Mouse (Mus musculus) liver, embryonic 14.5 days (tissue): ENCODE data around the gene Mrpl36. TPM values are rescaled to one million over a fixed set of nuclear protein-coding genes. Genes with fewer than 3 reads are reported as not detected.

ENCODE experiments used
- ATAC-seq: fragments of 200-750 bp; cut with Nextera tagmentation; 2 replicates; pipeline ENCODE4 v1.8.0; 2017; ENCODE audit warnings: moderate number of reproducible peaks, mild to moderate bottlenecking, moderate library complexity; ENCODE audit not compliant: insufficient read depth
- DNase-seq, 3 experiments: peaks; one replicate each; pipeline ENCODE4 v3.0.0-alpha.2; 2012 to 2013; ENCODE audit warnings: low read depth in 3 of 3, low spot score in 3 of 3
- H3K27ac ChIP-seq: fragments of 300-500 bp; sonication (generic); 2 replicates; pipeline ENCODE4 v1.5.1; 2014; ENCODE audit warnings: moderate library complexity, mild to moderate bottlenecking, control low read depth, inconsistent platforms
- H3K27me3 ChIP-seq: fragments of 300-500 bp; sonication (generic); 2 replicates; pipeline ENCODE4 v1.6.1; 2014; ENCODE audit warnings: mild to moderate bottlenecking, low read length, moderate library complexity; ENCODE audit not compliant: control insufficient read depth, insufficient read depth
- H3K36me3 ChIP-seq: fragments of 300-500 bp; sonication (generic); replicated peaks from 2 replicates; pipeline ENCODE4 v1.6.1; 2014; ENCODE audit warnings: low read depth; ENCODE audit not compliant: control insufficient read depth, insufficient read depth
- H3K4me1 ChIP-seq, 2 experiments: fragments of 200-500 bp in 1 of 2; fragments of 300-500 bp in 1 of 2; sonication (generic) in 1 of 2; replicated peaks; 2 replicates each; pipeline ENCODE4 v1.6.1; 2012 to 2014; ENCODE audit warnings: antibody characterized with exemption in 1 of 2, inconsistent platforms in 1 of 2, low read length in 1 of 2; ENCODE audit not compliant: control insufficient read depth in 2 of 2, insufficient read depth in 2 of 2
- H3K4me2 ChIP-seq: fragments of 300-500 bp; sonication (generic); 2 replicates; pipeline ENCODE4 v1.6.1; 2014; ENCODE audit warnings: low read depth, mild to moderate bottlenecking, control low read depth, moderate library complexity
- H3K4me3 ChIP-seq, 2 experiments: fragments of 200-500 bp in 1 of 2; fragments of 300-500 bp in 1 of 2; sonication (generic) in 1 of 2; 2 replicates each; pipeline ENCODE4 v1.5.1; 2012 to 2014; ENCODE audit warnings: low read depth in 2 of 2, low read length in 2 of 2, mild to moderate bottlenecking in 2 of 2, control low read depth in 1 of 2, inconsistent platforms in 1 of 2, moderate library complexity in 1 of 2; ENCODE audit not compliant: insufficient read depth in 1 of 2
- H3K9ac ChIP-seq: fragments of 300-500 bp; sonication (generic); replicated peaks from 2 replicates; pipeline ENCODE4 v1.6.1; 2014; ENCODE audit warnings: mild to moderate bottlenecking, control low read depth, moderate library complexity
- H3K9me3 ChIP-seq: fragments of 300-500 bp; sonication (generic); 2 replicates; pipeline ENCODE4 v1.6.1; 2016; ENCODE audit warnings: low read length, mixed read lengths; ENCODE audit not compliant: control insufficient read depth
- CTCF ChIP-seq: IDR thresholded peaks from 2 replicates; pipeline ENCODE4 v1.5.1; 2016; ENCODE audit warnings: antibody characterized with exemption, low read depth, control low read depth
- EP300 ChIP-seq: IDR thresholded peaks from 2 replicates; pipeline ENCODE4 v1.6.1; 2016; ENCODE audit warnings: antibody characterized with exemption, low read depth
- WGBS: fragments of 180-500 bp; shearing (Covaris S2); extraction: QIAGEN DNeasy Blood & Tissue Kit; methylation state at CpG from one replicate; pipeline ENCODE4 v1.1.7; 2014; ENCODE audit not compliant: insufficient replicate concordance; 5-methylcytosine and 5-hydroxymethylcytosine counted together
- polyA plus RNA-seq, 2 experiments: library from polyadenylated mRNA; depleted of rRNA in 1 of 2; stranded (reverse) in 1 of 2; unstranded in 1 of 2; fragments of >200 nt; fragmentation: Nextera tagmentation in 1 of 2; extraction: Ambion mirVana in 1 of 2; gene quantifications; 2 replicates each; pipeline versions ENCODE4 v1.2.1 to v1.2.3; 2012 to 2014

The Mrpl36 gene
- polyA plus RNA-seq, 2 experiments = 52.4 to 86.7 TPM

DNA sequence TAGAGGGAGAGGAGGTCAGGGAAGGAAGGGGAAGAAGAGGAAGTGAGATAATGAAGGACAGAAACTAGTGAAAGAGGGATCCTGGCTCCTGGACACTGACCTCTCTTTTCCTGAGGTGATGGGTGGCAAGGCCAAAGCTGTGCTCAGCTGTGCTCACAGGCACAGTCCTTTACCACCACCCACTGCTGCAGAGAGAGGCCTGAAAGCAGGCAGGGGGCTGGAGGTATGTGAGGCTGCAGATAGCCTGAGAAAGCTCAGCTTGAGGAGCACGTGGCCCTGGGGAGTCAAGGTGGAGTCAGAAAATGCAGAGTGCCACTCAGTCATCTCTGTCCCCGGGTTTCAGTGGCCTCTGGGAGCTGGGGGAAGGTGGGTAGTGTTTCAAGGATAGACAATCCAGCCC lies 37.2 kb upstream of the Mrpl36 start:
- Histone ChIP-seq H3K27me3 (no peaks in the 10 kb centered on the region), H3K9ac (no peak overlapping the region), H3K4me1 (no peaks in the 10 kb centered on the region), H3K4me3 (no peak overlapping the region), H3K9me3 (no peaks in the 10 kb centered on the region), H3K36me3 (no peaks in the 10 kb centered on the region), H3K27ac (no peak overlapping the region), H3K4me2 (no peak overlapping the region)
- ATAC-seq (no peak), DNase-seq (no peak)
- 17% methylated on average over 2 of the region's 2 CpGs for WGBS
- TF ChIP-seq CTCF = no peak
- TF ChIP-seq EP300 = no peak

DNA sequence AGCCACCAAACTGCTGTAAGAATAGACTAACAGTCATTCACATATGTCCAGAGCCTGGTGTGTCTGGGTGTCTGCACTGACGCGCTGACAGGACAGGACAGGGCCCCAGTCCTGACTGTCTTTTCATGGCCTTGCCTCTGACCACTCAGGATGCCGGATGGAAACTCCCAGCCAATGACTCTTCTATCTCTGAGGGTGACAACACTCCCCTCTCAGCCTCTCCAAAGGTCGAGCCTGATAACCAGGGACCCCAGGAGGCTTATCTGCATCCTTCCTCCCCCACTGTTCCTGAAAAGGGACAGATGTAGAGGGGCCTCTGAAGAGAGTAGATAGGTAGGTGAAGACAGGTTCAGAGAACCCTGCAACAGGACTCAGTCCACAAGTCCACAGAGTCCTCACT lies 29.6 kb upstream of the Mrpl36 start:
- Histone ChIP-seq H3K9ac (no peak overlapping the region), H3K9me3 (no peaks in the 10 kb centered on the region), H3K36me3 (no peaks in the 10 kb centered on the region), H3K27ac (no peak overlapping the region), H3K4me3 (no peak overlapping the region), H3K4me2 (no peak overlapping the region), H3K27me3 (no peaks in the 10 kb centered on the region), H3K4me1 (peaks cover 0 to 4% of the 10 kb centered on the region in 2 experiments; a peak in 1 of 4 replicates)
- no peak for TF ChIP-seq CTCF
- no peak for TF ChIP-seq EP300
- ATAC-seq (0 out of 2 replicates have a peak, but pooled peaks have one; percentile 51), DNase-seq (no peak)
- 23% methylated on average over 4 of the region's 4 CpGs for WGBS

GRCm38 (mm10) chr13:73299322-73299721 lies 29.0 kb upstream of the Mrpl36 start:
- Histone ChIP-seq H3K4me3 (no peak overlapping the region), H3K9me3 (no peaks in the 10 kb centered on the region), H3K27me3 (no peaks in the 10 kb centered on the region), H3K4me1 (peaks cover 0 to 4% of the 10 kb centered on the region in 2 experiments; a peak in 1 of 4 replicates), H3K36me3 (no peaks in the 10 kb centered on the region), H3K9ac (no peak overlapping the region), H3K27ac (no peak overlapping the region), H3K4me2 (no peak overlapping the region)
- WGBS = 77% methylated on average over 5 of the region's 5 CpGs
- ATAC-seq (no peak), DNase-seq (no peak)
- TF ChIP-seq EP300 (no peak), CTCF (no peak)

GRCm38 (mm10) chr13:73304729-73305128 lies 23.6 kb upstream of the Mrpl36 start:
- H3K9ac ChIP-seq = no peak overlapping the region
- H3K4me1 ChIP-seq = peaks cover 0 to 2% of the 10 kb centered on the region in 2 experiments; a peak in 1 of 4 replicates
- TF ChIP-seq EP300 = no peak
- no peak for TF ChIP-seq CTCF
- H3K27ac ChIP-seq = no peak overlapping the region
- whole genome bisulfite sequencing = 35% methylated on average over 6 of the region's 6 CpGs
- DNase-seq (no peak), ATAC-seq (no peak)
- no peak overlapping the region for H3K4me2 ChIP-seq
- H3K4me3 ChIP-seq = no peak overlapping the region
- no peaks in the 10 kb centered on the region for H3K27me3 ChIP-seq
- no peaks in the 10 kb centered on the region for H3K36me3 ChIP-seq
- H3K9me3 ChIP-seq = no peaks in the 10 kb centered on the region

DNA sequence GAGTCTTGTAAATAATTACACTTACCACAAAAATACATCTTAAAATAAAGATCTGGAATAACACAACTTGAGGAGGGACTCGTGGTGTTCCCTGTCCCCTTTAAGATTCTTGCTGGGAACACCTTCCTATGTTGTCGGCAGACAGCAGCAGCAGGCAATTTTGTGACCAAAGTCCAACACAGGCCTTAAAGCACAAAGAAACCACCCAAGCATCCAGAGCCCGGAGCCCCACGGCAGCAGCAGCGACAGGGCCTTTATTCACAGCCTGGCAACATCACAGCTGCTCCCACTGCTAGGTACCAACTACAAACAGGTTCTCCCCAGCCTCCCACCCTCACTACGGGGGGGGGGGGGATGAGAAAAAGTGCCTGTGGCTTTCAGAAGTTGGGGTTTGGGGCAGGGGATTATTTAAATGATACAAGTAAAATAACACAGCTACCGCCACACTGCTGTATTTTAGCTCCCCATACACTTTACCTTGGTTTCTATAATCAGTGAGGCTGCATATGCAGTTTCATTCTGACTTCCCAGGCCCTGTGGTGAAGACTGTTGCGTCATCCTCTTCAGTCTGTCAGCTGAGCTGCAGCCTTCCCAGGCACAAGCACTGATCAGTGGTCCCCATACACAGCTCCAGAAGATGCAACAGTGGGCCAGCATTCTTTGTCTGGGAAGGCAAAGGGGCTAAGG lies 22.8 kb upstream of the Mrpl36 start:
- Histone ChIP-seq H3K4me3 (no peak overlapping the region), H3K9ac (no peak overlapping the region), H3K27me3 (no peaks in the 10 kb centered on the region), H3K36me3 (no peaks in the 10 kb centered on the region), H3K4me1 (no peaks in the 10 kb centered on the region), H3K4me2 (no peak overlapping the region), H3K27ac (no peak overlapping the region), H3K9me3 (no peaks in the 10 kb centered on the region)
- ATAC-seq (no peak), DNase-seq (no peak)
- 53% methylated on average over 8 of the region's 8 CpGs for WGBS
- TF ChIP-seq CTCF = no peak
- TF ChIP-seq EP300 = no peak
